Mouse (Mus musculus): Measurements from ENCODE around the gene Frmd5. TPM values are rescaled to one million over a fixed set of nuclear protein-coding genes. Genes with fewer than 3 reads are reported as not detected.

The Frmd5 gene
- total and polyA plus RNA-seq, 2 experiments from 2014 or later, result 125 to 231 TPM

DNA sequence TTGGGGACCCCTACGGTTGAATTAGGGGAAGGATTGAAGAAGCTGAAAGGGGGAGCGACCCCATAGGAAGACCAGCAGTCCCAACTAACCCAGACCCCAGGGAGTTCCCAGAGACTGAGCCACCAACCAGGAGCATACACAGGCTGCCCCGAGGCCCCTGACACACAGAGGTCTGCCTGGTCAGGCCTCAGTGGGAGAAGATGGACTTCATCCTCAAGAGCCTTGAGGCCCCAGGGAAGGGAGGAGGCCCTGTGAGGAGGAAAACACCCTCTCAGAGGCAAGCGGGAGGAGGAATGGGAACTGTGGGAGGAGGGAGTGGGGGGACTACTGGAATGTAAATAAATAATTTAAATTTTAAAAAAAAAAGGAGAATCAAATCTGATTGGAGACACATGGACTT is 160.4 kb downstream of the Frmd5 start:
- Histone ChIP-seq H3K4me3 (ENCODE audit: low read depth, low read length) (no peak overlapping the region), H3K36me3 (replicated peaks; ENCODE audit: control insufficient read depth, insufficient read depth, low read length) (no peaks in the 10 kb centered on the region), H3K27ac (ENCODE audit: low read depth) (no peak overlapping the region), H3K9ac (replicated peaks; ENCODE audit: low read depth, low read length) (no peak overlapping the region), H3K4me1 (ENCODE audit: control insufficient read depth, insufficient read depth) (no peaks in the 10 kb centered on the region), H3K4me2 (ENCODE audit: low read depth, low read length) (no peak overlapping the region), H3K27me3 (ENCODE audit: control insufficient read depth, insufficient read depth, low read length) (no peaks in the 10 kb centered on the region), H3K9me3 (replicated peaks; ENCODE audit: control insufficient read depth, low read length) (no peaks in the 10 kb centered on the region)
- TF ChIP-seq EP300 (IDR thresholded peaks at IDR 0.05; ENCODE audit: low read depth), result no peak
- DNase-seq (ENCODE audit: low spot score) (no peak), ATAC-seq (ENCODE audit: insufficient read depth, low read depth) (no peak)
- WGBS, result 64% methylated on average over 4 of the region's 4 CpGs

DNA sequence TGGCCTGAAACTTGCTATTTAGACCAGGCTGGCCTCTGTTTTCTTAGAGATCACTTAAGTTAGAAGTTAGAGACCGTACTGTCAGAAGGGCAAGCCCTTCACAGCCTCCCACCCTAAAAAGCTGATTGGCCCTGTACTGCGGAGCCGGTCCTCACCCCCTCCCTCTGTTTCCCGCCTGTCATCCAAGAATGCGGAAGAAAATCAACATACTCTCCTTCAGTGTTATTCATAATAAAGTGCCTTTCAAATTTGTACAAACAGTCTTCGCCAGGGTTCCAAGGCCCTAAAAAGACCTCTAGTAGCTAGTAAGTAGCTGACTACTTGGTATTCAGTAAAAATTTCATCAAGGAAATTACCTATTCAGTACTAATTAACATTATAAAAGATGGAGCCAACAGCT is 164.0 kb downstream of the Frmd5 start:
- 60% methylated on average over 6 of the region's 6 CpGs for WGBS
- H3K9ac ChIP-seq (replicated peaks; ENCODE audit: low read depth, low read length), result no peak overlapping the region
- H3K27me3 ChIP-seq (ENCODE audit: control insufficient read depth, insufficient read depth, low read length), result no peaks in the 10 kb centered on the region
- H3K4me3 ChIP-seq (ENCODE audit: low read depth, low read length), result no peak overlapping the region
- no peaks in the 10 kb centered on the region for H3K36me3 ChIP-seq (replicated peaks; ENCODE audit: control insufficient read depth, insufficient read depth, low read length)
- no peak overlapping the region for H3K27ac ChIP-seq (ENCODE audit: low read depth)
- no peak for TF ChIP-seq EP300 (IDR thresholded peaks at IDR 0.05; ENCODE audit: low read depth)
- H3K9me3 ChIP-seq (replicated peaks; ENCODE audit: control insufficient read depth, low read length), result no peaks in the 10 kb centered on the region
- H3K4me2 ChIP-seq (ENCODE audit: low read depth, low read length), result no peak overlapping the region
- no peaks in the 10 kb centered on the region for H3K4me1 ChIP-seq (ENCODE audit: control insufficient read depth, insufficient read depth)
- ATAC-seq (ENCODE audit: insufficient read depth, low read depth) (no peak), DNase-seq (ENCODE audit: low spot score) (no peak)

DNA sequence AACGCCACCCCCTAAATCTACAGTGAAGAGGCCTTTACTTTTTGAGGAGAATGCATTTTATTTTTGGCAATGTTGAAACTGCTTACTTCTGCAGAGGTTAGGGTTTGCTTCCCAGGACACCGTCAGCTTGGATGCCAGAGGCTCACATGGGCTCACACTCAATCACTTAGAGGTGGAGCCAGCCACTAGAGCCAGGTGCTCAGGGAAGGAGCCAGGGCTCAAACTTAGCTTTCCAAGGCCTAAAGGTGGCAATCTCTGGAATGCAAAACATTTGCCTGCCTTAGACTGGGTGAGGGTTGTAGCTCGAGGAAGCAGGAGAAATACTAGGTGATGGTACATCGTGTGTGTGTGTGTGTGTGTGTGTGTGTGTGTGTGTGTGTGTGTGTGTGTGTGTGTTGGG is 174.8 kb downstream of the Frmd5 start:
- Histone ChIP-seq H3K27me3 (ENCODE audit: control insufficient read depth, insufficient read depth, low read length) (no peaks in the 10 kb centered on the region), H3K4me2 (ENCODE audit: low read depth, low read length) (no peak overlapping the region), H3K4me3 (ENCODE audit: low read depth, low read length) (no peak overlapping the region), H3K9me3 (replicated peaks; ENCODE audit: control insufficient read depth, low read length) (no peaks in the 10 kb centered on the region), H3K27ac (ENCODE audit: low read depth) (no peak overlapping the region), H3K36me3 (replicated peaks; ENCODE audit: control insufficient read depth, insufficient read depth, low read length) (no peaks in the 10 kb centered on the region), H3K4me1 (ENCODE audit: control insufficient read depth, insufficient read depth) (peaks cover 3% of the 10 kb centered on the region; the same call in 1 of the 2 replicates), H3K9ac (replicated peaks; ENCODE audit: low read depth, low read length) (no peak overlapping the region)
- TF ChIP-seq CTCF (IDR thresholded peaks at IDR 0.05; ENCODE audit: low read depth), result no peak
- TF ChIP-seq EP300 (IDR thresholded peaks at IDR 0.05; ENCODE audit: low read depth), result no peak
- DNase-seq (ENCODE audit: low spot score), result no peak
- ATAC-seq (ENCODE audit: insufficient read depth, low read depth), result no peak
- WGBS, result 59% methylated on average over 4 of the region's 4 CpGs

DNA sequence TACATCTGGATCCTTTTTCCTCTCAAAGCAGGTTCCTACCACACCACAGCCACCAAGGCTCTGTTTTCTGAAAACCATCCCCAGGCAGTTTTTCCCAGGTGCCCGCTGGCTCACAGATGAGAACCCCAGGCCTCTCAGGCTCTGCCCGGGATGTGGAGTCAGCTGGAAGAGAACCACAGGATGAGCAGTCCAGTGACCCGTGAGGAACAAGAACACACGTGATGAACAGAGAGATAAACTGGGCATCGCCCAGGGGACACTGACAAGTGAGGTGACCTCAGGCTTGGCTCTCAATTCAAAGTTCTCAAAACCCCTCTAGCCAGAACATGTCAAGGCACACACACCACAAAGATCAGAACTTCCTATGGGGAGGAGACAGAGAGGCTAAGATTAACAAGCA is 176.6 kb downstream of the Frmd5 start:
- no peak overlapping the region for H3K27ac ChIP-seq (ENCODE audit: low read depth)
- H3K9me3 ChIP-seq (replicated peaks; ENCODE audit: control insufficient read depth, low read length), result no peaks in the 10 kb centered on the region
- no peaks in the 10 kb centered on the region for H3K36me3 ChIP-seq (replicated peaks; ENCODE audit: control insufficient read depth, insufficient read depth, low read length)
- H3K4me2 ChIP-seq (ENCODE audit: low read depth, low read length), result no peak overlapping the region
- H3K9ac ChIP-seq (replicated peaks; ENCODE audit: low read depth, low read length), result no peak overlapping the region
- ATAC-seq (ENCODE audit: insufficient read depth, low read depth), result no peak
- H3K27me3 ChIP-seq (ENCODE audit: control insufficient read depth, insufficient read depth, low read length), result no peaks in the 10 kb centered on the region
- no peak for DNase-seq (ENCODE audit: low spot score)
- no peak overlapping the region for H3K4me3 ChIP-seq (ENCODE audit: low read depth, low read length)
- WGBS, result 57% methylated on average over 5 of the region's 5 CpGs
- TF ChIP-seq CTCF (IDR thresholded peaks at IDR 0.05; ENCODE audit: low read depth), result no peak
- TF ChIP-seq EP300 (IDR thresholded peaks at IDR 0.05; ENCODE audit: low read depth), result no peak
- peaks cover 3% of the 10 kb centered on the region; the same call in 1 of the 2 replicates for H3K4me1 ChIP-seq (ENCODE audit: control insufficient read depth, insufficient read depth)

DNA sequence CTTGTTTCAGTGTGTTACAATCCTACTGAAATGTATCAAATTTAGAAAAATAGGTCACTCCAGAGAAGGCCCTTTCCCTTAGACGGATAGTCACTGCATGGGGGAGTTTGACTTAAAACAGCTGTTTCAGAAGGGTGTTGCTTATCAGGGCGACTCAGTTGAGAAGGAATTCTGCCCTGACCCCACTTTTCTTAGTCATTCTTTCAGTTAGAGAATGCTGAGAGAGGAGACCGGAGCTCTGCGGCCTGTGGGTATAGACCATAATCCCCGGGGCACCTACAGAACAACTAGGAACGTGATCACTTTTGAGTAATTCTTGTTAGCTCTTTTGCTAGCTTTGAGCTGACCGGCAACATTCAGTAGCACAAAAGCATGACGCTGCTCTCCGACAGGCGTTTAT is 178.6 kb downstream of the Frmd5 start:
- H3K4me1 ChIP-seq (ENCODE audit: control insufficient read depth, insufficient read depth), result peaks cover 3% of the 10 kb centered on the region; the same call in 1 of the 2 replicates
- no peak overlapping the region for H3K27ac ChIP-seq (ENCODE audit: low read depth)
- no peak overlapping the region for H3K4me3 ChIP-seq (ENCODE audit: low read depth, low read length)
- ATAC-seq (ENCODE audit: insufficient read depth, low read depth), result no peak
- no peak overlapping the region for H3K9ac ChIP-seq (replicated peaks; ENCODE audit: low read depth, low read length)
- no peaks in the 10 kb centered on the region for H3K9me3 ChIP-seq (replicated peaks; ENCODE audit: control insufficient read depth, low read length)
- WGBS, result 66% methylated on average over 10 of the region's 10 CpGs
- no peak overlapping the region for H3K4me2 ChIP-seq (ENCODE audit: low read depth, low read length)
- TF ChIP-seq EP300 (IDR thresholded peaks at IDR 0.05; ENCODE audit: low read depth) (no peak), CTCF (IDR thresholded peaks at IDR 0.05; ENCODE audit: low read depth) (no peak)
- DNase-seq (ENCODE audit: low spot score), result peak; percentile 25
- H3K27me3 ChIP-seq (ENCODE audit: control insufficient read depth, insufficient read depth, low read length), result no peaks in the 10 kb centered on the region
- H3K36me3 ChIP-seq (replicated peaks; ENCODE audit: control insufficient read depth, insufficient read depth, low read length), result no peaks in the 10 kb centered on the region

DNA sequence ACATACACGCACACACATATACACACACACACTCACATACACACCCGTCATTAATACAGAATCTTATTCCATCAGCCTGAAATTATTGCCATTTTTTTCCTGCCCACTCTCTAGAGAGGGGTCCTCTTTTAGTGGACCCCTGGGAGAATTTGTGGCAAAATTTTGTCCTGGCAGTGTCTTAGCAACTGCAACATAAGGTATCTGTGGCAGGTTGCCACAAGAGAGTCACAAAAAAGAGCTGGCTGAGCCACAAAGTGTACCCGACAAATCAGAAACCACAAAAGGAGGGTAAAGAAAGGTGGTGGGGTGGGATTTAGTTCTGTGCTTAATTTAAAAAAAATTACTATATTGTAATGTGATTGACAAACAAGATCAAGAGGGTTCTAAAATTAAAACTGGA is 181.0 kb downstream of the Frmd5 start:
- Histone ChIP-seq H3K4me1 (ENCODE audit: control insufficient read depth, insufficient read depth) (peaks cover 3% of the 10 kb centered on the region; the same call in 1 of the 2 replicates), H3K9ac (replicated peaks; ENCODE audit: low read depth, low read length) (no peak overlapping the region), H3K27ac (ENCODE audit: low read depth) (no peak overlapping the region), H3K27me3 (ENCODE audit: control insufficient read depth, insufficient read depth, low read length) (no peaks in the 10 kb centered on the region), H3K4me2 (ENCODE audit: low read depth, low read length) (no peak overlapping the region), H3K9me3 (replicated peaks; ENCODE audit: control insufficient read depth, low read length) (no peaks in the 10 kb centered on the region), H3K36me3 (replicated peaks; ENCODE audit: control insufficient read depth, insufficient read depth, low read length) (no peaks in the 10 kb centered on the region), H3K4me3 (ENCODE audit: low read depth, low read length) (no peak overlapping the region)
- 91% methylated on average over 3 of the region's 3 CpGs for WGBS
- TF ChIP-seq CTCF (IDR thresholded peaks at IDR 0.05; ENCODE audit: low read depth), result no peak
- ATAC-seq (ENCODE audit: insufficient read depth, low read depth) (no peak), DNase-seq (ENCODE audit: low spot score) (no peak)
